Mouse (Mus musculus): ENCODE data around the gene Fance.

Fance gene

DNA sequence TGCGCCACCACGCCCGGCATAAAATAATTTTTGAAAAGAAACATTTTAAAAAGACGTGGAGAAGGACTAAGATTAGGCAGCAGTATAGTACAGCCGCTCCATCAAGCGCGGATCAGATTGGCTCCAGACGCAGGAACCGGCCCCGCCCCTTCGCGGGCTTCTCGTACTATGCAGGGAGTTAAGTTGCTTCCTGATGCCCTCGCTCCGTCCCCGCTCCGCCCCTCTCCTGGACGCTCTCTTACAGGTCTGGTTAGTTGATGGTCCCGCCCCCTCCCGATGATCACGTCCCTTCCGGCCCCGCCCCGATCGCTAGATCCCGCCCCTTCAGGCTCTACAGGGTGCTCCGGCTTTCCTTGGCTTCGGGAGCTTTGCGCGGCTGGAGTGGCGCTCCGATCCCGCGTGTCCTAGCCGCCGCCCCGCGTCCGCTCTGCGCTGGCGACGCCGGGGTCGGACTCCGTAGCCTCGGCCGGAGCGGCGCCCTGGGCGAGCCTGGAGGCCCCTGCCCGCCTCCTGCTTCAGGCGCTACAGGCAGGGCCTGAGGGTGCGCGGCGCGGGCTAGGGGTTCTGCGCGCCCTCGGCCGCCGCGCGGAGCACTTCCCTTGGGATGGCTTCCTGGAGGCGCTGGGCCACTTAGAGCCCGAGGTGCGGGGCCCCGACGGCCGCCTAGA lies at the start of gene Fance:
Gene Fance (plus strand): TSS at position 308 of the 668 bp plus-strand sequence.
- DNase-seq (ENCODE audit: low read depth, low spot score), result peak; percentile 97

DNA sequence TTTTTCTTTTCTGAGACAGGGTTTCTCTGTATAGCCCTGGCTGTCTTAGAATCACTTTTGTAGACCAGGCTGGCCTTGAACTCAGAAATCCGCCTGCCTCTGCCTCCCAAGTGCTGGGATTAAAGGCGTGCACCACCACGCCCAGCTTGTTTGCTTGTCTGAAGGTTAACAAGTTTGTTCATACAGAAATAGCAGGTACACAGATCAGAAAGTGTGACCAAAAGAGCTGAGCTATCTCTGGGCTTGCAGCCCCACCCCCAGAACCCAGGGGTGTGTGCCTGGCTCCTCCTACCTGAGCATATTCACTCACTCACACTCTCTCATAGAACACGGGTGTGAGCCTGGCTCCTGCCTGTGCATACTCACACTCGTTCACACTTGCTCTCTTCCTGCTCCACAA lies 46.1 kb upstream of the Fance start:
- DNase-seq (ENCODE audit: low read depth, low spot score), result no peak

DNA sequence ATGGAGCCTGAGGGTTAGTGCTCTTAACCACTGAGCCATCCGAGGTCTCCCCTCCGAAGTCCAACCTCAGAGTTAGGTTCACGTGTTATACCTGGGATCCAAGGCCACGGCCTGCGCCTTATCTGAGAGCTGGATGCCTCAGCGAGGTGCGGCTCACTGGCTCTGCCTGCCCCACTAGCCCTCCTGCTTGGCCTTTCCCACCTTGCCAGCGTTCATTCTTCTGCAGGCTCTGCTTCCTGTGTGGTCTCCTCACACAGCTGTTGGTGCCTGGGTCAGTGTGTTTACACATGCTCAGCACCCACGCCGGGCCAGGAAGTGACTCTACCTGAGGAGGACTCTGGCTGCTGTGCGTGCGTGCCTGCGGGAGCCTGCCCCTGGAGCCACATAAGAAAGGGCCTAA lies 43.2 kb upstream of the Fance start:
- DNase-seq (ENCODE audit: low read depth, low spot score), result no peak

DNA sequence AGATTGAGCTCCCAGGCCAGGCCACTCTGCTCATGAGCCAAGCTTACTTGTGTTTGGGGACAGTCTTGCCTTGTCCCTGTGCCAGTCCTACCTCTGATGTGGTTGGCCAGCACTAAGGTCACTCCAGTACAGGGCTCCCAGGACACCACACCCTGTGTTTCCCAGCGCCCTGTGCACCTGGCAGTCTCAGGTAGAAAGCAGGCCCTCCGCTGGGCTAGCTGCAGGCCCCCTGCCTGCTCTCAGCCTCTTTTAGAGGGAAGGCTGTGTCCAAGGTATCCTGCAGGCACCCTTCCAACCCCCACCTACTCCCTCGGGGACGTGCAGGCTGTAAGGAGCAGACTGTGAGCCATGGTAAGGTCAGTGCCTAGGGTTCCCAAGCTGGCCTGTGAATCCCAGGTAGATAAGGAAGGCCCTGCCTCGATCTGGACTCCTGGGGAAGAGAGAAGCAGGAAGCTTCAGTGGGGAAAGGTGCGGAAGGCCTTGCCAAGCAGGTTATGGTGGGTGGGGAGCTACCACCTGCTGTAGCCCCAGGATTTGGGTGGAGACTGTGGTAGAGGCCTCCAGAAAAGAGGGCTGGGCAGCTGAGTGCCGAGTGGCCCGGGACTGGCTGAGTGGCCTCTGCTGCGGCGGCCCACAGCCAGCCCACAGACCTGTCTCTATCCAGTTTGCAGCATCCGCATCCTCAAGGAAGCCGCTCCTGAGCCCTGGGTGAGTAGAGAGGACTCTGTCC lies 41.6 kb upstream of the Fance start:
- no peak for DNase-seq (ENCODE audit: low read depth, low spot score)

DNA sequence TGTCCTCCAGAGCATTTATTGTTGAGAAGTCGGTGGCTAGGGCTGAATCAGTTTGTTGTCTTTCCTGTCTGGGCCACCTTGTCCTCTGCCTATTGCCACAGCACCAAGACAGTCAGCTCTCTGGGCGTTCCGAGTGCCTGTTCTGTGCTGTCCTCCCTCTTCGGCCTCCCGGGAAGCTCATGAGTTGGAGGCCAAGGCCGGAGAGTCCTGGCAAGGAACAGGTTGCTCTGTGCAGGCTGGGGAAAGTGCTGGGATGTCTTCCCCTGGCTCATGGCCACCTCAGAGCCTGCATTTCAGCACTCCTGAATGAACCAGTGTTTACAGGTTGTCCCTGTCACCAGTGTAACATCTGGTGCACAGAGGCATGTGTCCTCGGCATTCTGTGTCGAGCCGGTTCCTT lies 41.0 kb upstream of the Fance start:
- no peak for DNase-seq (ENCODE audit: low read depth, low spot score)

DNA sequence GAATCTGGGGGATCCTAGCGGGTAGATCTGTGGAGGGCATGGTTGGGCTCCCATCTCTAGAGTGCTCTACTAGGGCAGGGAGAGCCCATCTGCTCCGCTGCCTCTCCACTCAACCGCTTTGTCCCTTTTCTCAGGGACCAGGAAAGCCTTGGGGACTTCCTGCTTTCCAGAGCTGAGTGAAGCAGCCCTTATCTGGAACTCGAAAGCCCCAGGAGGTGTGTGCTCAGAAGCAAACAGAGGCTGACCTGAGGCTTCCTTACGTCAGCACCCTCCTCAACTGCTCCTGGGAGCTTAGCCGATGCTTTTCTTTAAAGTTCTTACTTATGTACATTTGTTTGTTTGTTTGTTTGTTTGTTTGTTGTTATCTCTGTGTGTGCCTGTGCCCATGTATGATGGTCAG lies 40.5 kb upstream of the Fance start:
- DNase-seq (ENCODE audit: low read depth, low spot score), result no peak

DNA sequence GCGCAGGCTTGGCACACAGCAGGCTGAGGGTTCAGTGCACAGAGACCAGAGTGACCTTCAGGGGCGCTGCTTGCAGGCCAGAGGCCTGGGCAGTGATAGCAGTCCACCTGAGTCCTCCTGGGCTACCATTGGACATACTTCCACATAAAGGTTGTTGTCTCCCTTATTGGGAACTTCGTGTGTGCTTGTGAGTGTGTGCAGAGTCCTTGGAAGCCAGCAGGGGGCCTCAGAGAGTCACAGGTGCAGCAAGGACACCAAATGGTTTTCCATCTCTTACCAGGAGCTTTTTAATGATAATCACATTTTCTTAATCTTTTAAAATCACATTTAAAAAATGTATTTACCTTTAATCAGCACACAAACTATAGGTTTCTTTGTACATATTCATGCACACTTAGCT lies 38.6 kb upstream of the Fance start:
- DNase-seq (ENCODE audit: low read depth, low spot score), result no peak

DNA sequence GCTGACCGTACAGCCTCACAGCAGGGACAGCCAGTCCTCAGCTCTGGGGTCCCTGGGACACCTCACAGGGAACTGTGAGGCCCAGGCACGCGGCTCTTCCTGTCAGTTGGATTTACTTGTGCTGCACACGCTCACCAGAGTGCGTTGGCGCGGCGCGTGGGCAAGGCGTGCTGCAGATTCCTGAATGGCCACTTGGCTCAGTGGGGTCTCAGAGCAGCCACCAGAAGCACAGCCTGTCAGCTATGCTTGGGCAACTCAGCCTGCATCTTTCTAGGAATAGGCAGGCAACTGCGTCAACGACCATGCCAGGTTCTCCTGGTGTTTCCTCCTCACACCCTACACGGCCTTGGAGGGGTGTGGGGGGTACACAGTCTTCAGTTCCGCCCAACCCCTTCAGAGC lies 36.1 kb upstream of the Fance start:
- DNase-seq (ENCODE audit: low read depth, low spot score), result no peak

DNA sequence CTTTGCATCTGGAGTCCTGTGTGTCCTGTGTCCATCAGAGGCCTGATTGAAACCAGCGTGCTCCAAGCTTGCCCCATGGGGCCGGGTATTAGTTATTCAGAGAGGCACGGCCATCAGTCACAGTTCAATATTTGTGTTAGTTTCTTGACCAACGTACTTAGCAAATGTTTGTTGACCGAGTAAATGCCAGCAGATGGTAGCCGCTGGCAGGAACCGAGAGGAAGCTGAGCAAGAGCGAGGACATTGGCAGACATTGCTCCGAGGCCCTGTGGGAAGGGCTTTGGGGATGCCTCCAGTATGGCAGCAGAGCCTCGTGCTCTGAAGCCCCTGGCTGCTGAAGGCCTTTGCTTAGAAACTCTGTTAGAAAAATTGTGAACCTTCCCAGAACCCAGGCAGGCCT lies 35.6 kb upstream of the Fance start:
- DNase-seq (ENCODE audit: low read depth, low spot score), result no peak

DNA sequence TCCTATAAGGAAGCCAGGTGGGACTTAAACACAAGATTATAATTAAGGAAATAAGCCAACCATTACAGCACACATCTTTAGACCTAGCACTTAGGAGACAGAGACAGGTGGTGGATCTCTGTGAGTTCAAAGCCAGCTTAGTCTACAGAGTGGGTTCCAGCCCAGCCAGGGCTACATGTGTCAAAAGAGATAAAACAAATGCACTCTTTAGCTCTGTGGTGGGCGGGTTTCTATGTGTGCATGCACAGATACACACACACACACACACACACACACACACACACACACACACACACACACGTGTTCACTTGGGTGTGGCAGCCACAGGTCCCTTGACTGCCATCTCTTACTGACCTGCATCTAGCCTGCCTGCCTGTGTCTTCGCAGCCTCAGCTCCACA lies 35.2 kb upstream of the Fance start:
- DNase-seq (ENCODE audit: low read depth, low spot score), result no peak

DNA sequence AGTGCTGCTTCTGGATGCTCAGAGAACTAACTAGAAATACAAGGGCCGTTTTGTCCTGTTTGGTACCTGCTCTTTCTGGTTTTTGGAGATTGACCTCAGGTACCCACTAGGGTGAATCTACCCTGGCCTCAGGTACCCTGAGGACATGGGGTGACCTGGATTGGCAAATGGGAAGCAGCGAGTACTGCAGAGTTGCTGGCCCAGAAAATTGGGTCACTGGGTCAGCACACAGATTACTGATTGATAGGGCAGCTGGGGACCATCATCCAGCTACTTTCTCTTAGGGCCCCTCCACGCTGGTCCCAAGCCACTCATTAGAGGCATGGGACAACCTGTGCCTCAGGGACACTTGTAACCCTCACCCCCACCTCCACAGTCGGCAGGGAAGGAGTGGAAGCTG lies 34.1 kb upstream of the Fance start:
- DNase-seq (ENCODE audit: low read depth, low spot score), result no peak

DNA sequence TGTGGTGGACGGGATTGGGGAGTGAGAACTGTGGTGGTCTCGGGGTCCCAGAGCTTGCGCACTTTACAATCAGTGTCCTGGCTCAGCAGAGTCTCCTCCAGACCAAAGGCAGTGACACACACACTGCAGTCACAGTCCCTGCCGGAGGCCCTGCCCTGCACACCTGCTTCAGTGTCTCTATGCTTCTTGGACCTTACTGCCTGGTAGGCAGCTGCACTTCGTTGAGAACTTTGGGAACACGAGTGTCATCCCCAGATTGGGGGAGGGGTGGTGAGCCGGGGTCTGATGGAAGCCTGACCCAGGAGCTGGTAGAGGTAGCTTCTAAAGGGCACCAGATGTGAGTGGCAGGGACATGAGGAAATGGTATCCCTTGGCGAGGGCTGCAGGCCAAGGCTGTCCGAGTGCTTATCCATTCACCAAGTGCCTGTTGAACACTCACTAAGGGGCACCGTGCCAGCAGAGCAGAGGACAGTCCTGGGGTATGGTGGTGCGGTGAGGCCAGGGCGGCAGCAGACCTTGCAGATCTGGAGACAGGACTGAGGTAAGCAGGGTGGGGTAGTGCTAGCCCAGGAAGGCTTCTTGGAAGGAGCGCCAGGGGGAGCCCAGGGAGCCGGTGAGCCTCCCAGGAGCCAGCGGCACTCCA lies 33.4 kb upstream of the Fance start:
- DNase-seq (ENCODE audit: low read depth, low spot score), result no peak

DNA sequence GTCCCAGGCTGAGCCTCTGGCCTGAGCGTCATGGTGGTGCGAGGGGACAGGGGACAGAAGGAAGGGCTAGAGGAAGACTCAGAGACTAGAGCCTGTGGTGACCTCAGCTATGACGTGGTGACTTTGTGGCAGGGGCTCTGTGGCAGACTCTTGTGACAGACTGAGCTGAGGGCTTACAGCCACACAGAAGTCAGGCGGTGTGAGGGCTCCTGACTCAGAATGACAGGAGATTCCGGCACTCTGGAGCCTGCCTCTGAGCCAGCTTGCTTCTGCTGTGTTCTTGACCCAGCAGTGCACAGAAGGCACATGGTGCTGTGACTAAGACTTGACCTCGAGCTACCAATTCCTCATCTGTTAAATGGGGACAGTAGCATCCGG lies 32.9 kb upstream of the Fance start:
- DNase-seq (ENCODE audit: low read depth, low spot score), result no peak

DNA sequence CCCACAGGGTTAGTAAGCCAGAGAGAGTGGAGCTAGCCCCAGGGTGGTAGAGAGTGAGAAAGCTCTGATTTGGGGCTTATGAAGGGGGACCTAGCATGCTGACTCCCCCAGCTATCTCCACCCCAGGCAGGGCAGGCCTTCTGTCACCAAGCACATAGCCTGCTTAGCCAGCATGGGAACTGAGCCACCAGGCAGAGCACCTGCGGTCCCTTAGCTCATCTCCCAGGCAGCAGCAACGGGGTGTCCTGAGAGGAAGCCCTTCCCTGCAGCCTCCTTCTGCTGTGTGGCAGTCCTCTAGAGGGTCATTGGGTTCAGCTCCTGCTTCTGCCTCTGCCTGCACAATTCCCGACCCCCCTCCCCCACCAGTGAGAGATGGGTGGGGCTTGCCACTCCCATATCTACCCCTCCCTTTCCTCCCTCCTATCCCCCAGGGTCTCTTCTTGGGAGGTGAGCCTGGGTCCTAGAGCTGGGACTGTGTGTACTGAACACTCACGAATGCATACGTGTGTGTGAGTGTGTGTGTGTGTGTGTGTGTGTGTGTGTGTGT lies 32.4 kb upstream of the Fance start:
- no peak for DNase-seq (ENCODE audit: low read depth, low spot score)

DNA sequence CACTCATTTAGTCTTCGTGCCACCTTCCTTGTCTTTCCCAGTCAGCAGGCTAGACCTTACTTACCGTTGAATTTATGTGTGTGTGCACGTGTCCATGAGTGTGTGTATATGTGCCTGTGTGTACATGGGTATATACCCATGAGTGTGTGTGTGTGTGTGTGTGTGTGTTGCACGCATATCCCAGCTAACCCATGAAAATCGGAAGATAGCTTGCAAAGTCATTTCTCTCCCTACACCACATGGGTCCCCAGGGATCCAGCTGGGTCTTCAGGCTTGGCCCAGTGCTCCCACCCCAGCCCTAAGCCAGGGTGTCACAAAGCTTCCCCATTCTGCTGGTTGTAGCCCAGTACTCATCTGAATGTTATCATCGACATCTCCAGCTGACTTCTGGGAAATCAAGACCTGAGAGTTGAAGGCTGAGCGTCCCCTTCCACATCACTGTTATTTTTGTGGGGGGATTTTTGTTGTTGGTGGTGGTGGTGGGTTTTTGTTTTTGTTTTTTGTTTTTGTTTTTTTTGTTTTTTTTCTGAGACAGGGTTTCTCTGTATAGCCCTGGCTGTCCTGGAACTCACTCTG lies 31.4 kb upstream of the Fance start:
- DNase-seq (ENCODE audit: low read depth, low spot score), result no peak

DNA sequence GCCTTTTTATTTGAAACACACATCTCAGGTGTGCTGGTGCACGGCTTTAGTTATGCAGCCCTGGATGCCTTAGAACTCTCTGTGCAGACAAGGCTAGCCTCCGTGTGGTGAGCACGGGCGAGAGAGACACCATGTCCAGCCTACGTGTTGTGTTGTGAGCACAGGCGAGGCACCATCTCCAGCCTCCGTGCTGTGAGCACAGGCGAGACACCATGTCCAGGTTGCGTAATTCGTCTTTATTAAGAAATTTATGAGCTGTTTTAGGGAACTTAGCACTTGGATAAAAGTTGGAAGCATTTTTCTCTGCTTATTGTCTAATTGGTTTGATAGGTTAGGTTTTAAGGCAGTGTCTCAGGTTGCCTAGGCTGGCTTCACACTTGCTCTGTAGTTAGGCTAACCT lies 30.1 kb upstream of the Fance start:
- DNase-seq (ENCODE audit: low read depth, low spot score), result no peak

DNA sequence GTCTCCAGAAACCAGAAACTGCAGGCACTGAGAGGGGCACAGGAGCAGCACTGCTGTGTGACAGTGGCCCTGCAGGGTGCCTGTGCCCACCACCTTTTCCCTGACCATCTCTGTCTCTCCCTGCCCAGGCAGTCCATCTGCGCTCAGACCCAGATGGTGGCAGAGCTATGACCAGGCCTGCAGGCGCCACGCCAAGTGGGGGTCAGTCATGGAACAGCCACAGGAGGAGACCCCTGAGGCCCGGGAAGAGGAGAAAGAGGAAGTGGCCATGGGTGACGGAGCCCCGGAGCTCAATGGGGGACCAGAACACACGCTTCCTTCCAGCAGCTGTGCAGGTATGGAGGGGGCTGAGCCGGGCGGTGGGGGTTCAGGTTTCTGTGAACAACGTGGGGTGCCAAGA lies 27.2 kb upstream of the Fance start:
- no peak for DNase-seq (ENCODE audit: low read depth, low spot score)

DNA sequence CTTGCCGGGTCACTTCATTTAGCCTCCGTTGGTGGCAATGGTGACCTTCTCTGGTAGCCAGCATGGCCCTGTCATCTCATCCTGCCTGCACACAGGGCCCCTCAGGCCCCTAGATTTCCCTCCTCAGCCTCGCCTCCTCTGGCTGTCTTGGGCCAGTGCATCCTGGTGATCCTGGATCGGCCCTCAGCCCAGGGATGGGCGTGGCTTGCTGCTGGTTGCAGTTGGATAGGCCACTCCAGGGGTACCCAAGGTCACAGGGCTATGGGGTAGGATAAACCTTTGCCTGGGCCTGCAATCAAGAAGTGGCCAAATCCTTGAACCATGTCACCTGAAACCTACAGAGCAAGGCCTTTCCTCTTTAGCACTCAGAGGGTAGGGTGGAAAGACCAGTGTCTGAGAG lies 26.4 kb upstream of the Fance start:
- no peak for DNase-seq (ENCODE audit: low read depth, low spot score)

DNA sequence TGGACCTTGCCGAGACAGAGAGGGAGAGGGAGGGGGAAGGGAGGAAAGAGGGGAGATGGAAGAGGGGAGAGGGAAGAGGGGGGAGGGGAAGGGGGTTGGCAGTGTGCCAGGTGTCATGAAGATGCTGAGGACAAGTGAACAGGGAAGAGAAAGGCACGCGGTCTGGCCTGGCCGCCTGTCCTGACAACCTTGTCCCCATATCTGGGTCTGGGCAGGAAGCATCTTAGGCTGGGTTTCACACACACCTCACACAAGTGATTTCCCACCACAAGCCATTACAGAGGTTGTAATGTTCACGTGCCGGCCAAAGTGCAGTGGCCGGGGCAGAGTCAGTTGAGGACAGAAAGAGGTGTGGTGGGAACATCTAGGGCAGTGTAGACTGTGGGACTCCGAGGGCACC lies 25.7 kb upstream of the Fance start:
- no peak for DNase-seq (ENCODE audit: low read depth, low spot score)

DNA sequence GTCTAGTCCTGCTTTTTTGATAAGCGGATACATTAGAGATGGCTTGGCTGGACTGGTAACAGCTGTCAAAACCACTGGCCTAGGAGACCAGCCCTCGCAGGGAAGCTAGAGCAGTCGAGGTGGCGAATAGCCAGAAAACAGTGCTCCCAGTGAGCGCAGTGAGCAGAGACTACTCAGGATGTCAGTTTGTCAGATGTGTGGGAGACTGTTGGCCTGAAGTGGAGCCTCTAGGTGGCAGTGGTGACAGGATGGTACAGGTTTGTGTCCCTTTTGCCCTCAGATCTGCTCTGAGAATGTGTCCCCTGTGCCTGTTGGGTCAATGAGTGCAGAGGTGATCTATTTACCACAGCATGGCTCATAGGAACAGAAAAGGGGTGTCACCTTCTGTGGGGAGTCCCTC lies 25.3 kb upstream of the Fance start:
- no peak for DNase-seq (ENCODE audit: low read depth, low spot score)

DNA sequence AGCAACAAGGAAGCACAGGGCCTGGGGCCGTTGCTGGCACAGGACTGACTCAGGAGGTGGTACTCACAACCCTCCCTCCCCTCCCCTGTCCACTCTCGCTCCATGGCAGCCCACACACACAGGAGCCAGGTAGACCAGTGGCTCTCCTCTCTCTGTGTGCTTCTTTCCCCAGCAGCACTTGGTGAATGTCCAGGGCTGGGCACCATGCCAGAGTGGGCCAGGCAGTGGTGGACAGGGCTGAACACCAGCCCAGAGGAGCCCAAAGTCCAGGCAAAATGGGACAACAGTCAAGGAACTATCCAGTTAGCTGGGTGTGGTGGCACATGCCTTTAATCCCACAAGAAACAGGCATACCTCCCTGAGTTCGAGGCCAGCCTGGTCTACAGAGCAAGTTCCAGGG lies 23.1 kb upstream of the Fance start:
- DNase-seq (ENCODE audit: low read depth, low spot score), result no peak

DNA sequence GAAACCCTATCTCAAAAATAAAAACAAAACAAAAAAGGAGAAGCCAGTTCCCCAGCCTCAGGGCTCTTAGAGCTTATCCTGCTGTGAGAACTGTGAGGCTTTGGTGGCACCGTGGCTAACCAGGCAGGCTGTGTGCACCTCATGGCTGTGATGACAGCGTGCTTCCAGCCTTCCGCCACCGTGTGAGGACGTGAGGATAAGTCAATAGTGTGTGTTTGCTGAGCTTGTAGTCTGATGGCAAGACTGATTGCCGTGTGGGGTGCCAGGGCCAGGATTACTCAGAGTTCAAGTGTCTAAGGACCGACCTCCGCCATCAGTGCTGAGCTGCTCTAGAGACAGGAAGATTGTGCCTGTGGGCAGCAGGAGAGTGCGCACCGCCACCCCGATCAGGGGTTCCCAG lies 22.6 kb upstream of the Fance start:
- no peak for DNase-seq (ENCODE audit: low read depth, low spot score)

DNA sequence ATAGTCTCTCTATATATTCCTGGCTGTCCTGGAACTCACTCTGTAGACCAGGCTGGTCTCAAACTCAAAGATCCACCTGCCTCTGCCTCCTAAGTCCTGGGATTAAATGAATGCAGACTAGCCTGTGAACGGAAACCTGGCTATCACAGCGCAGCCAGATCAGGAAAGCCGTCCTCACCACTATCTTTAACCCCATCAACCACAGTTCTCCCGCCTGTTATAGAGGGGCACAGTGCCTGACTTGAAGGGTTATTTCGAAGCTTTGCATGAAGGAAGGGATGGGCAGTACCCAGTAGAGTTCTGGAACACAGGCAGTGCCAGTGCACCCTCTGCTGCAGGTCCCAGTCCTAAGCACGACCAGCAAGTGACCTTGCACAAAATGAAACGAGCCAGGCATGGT lies 22.0 kb upstream of the Fance start:
- no peak for DNase-seq (ENCODE audit: low read depth, low spot score)
